Mouse (Mus musculus) hindbrain, embryonic 11.5 days (tissue): ENCODE data around the gene Dst. TPM values are rescaled to one million over a fixed set of nuclear protein-coding genes. Genes with fewer than 3 reads are reported as not detected.

Experiments used
- ATAC-seq: fragments of 200-750 bp; cut with Nextera tagmentation; 2 replicates; pipeline ENCODE4 v1.8.0; 2017; ENCODE audit warnings: mild to moderate bottlenecking, moderate TSS enrichment, moderate library complexity; ENCODE audit not compliant: low FRiP score
- DNase-seq: peaks from one replicate; pipeline ENCODE4 v3.0.0-alpha.2; 2015; ENCODE audit warnings: low spot score
- H3K27ac ChIP-seq: fragments of 300-500 bp; sonication (generic); 2 replicates; pipeline ENCODE4 v1.5.1; 2014; ENCODE audit warnings: mild to moderate bottlenecking, low read depth, low read length
- H3K27me3 ChIP-seq: fragments of 300-500 bp; sonication (generic); 2 replicates; pipeline ENCODE4 v1.6.1; 2014; ENCODE audit warnings: mild to moderate bottlenecking, low read length, moderate library complexity, mixed read lengths; ENCODE audit not compliant: control insufficient read depth, insufficient read depth
- H3K36me3 ChIP-seq: fragments of 300-500 bp; sonication (generic); 2 replicates; pipeline ENCODE4 v1.6.1; 2014; ENCODE audit warnings: mild to moderate bottlenecking, low read length, moderate library complexity, mixed read lengths; ENCODE audit not compliant: control insufficient read depth, insufficient read depth
- H3K4me1 ChIP-seq: fragments of 300-500 bp; sonication (generic); replicated peaks from 2 replicates; pipeline ENCODE4 v1.6.1; 2014; ENCODE audit warnings: low read length, mixed read lengths; ENCODE audit not compliant: control insufficient read depth, insufficient read depth
- H3K4me2 ChIP-seq: fragments of 300-500 bp; sonication (generic); replicated peaks from 2 replicates; pipeline ENCODE4 v1.6.1; 2014; ENCODE audit warnings: mild to moderate bottlenecking, low read depth, low read length
- H3K4me3 ChIP-seq: fragments of 300-500 bp; sonication (generic); 2 replicates; pipeline ENCODE4 v1.5.1; 2014; ENCODE audit warnings: low read depth, low read length
- H3K9ac ChIP-seq: fragments of 300-500 bp; sonication (generic); 2 replicates; pipeline ENCODE4 v1.6.1; 2014; ENCODE audit warnings: low read depth, low read length
- H3K9me3 ChIP-seq: fragments of 300-500 bp; sonication (generic); 2 replicates; pipeline ENCODE4 v1.6.1; 2016; ENCODE audit warnings: low read length; ENCODE audit not compliant: control insufficient read depth
- WGBS: fragments of 180-500 bp; shearing (Covaris S2); extraction: QIAGEN DNeasy Blood & Tissue Kit; methylation state at CpG from one replicate; pipeline ENCODE4 v1.1.7; 2014; 5-methylcytosine and 5-hydroxymethylcytosine counted together
- polyA plus RNA-seq: library from polyadenylated mRNA; unstranded; fragments of >200 nt; fragmentation: Nextera tagmentation; extraction: Ambion mirVana; gene quantifications from 2 replicates; pipeline ENCODE4 v1.2.1, GENCODE M21; 2014

Dst gene
- polyA plus RNA-seq, 1 experiment from 2014 or later = 60.0 TPM

- Histone ChIP-seq H3K4me2 (no peak overlapping the region), H3K27me3 (no peaks in the 10 kb centered on the region), H3K9ac (no peak overlapping the region), H3K9me3 (no peaks in the 10 kb centered on the region), H3K27ac (no peak overlapping the region), H3K4me3 (no peak overlapping the region), H3K4me1 (no peaks in the 10 kb centered on the region), H3K36me3 (peaks cover 3% of the 10 kb centered on the region; the same call in 1 of the 2 replicates)
- DNase-seq (no peak), ATAC-seq (no peak)
- 94% methylated on average over 16 of the region's 16 CpGs for WGBS
Measured at GRCm38 (mm10) chr1:34188721-34189236, 280.8 kb downstream of the Dst start.

DNA sequence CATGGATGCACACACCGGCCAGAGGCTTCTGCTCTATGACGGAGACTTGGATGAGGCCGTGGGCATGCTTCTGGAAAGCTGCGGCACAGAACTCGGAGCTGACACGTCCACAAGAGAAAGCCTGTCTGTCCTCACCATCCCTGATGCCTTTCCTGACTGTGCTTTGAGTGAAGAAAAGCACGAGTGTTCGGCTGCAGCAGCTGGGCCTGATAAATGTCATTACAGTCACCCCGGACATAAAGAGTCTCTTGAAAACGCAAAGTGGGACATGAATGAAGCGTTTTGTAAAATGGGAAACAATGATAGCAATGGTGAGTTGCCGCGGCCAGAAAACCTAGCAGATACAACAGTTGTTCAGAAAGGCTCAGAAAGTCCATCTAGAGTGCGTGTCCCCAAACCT is 281.3 kb downstream of the Dst start:
- no peak overlapping the region for H3K27ac ChIP-seq
- no peaks in the 10 kb centered on the region for H3K27me3 ChIP-seq
- H3K4me3 ChIP-seq = no peak overlapping the region
- H3K9ac ChIP-seq = no peak overlapping the region
- ATAC-seq (no peak), DNase-seq (no peak)
- H3K4me1 ChIP-seq = no peaks in the 10 kb centered on the region
- H3K4me2 ChIP-seq = no peak overlapping the region
- H3K36me3 ChIP-seq = peaks cover 3% of the 10 kb centered on the region; the same call in 1 of the 2 replicates
- 89% methylated on average over 14 of the region's 14 CpGs for WGBS
- no peaks in the 10 kb centered on the region for H3K9me3 ChIP-seq

DNA sequence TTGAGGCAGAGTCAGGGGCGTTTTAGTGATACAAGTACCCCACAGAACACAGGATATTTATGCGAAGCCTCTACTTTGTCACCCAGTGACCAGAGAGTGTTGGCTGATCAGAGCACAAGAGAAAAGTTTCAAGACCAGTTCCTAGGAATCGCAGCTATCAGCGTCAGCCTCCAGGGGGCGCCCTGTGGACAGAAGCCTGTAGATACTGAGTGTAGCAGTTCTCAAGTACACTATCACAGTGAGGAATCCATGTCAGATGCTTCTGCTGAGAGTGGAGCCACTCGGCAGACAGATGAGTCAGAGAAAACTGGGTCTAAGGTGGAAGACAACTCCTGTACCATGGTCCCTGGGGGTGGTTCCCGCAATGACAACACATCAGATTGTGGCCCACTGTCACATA is 281.9 kb downstream of the Dst start:
- H3K4me3 ChIP-seq = no peak overlapping the region
- no peaks in the 10 kb centered on the region for H3K27me3 ChIP-seq
- H3K27ac ChIP-seq = no peak overlapping the region
- no peak overlapping the region for H3K4me2 ChIP-seq
- H3K36me3 ChIP-seq = peaks cover 3% of the 10 kb centered on the region; the same call in 1 of the 2 replicates
- no peaks in the 10 kb centered on the region for H3K9me3 ChIP-seq
- no peak overlapping the region for H3K9ac ChIP-seq
- 69% methylated on average over 7 of the region's 7 CpGs for WGBS
- DNase-seq (peak; percentile 58), ATAC-seq (0 out of 2 replicates have a peak, but pooled peaks have one; percentile 40)
- H3K4me1 ChIP-seq = no peaks in the 10 kb centered on the region

- H3K4me1 ChIP-seq = no peaks in the 10 kb centered on the region
- no peak overlapping the region for H3K4me2 ChIP-seq
- ATAC-seq = no peak
- DNase-seq = no peak
- 93% methylated on average over 17 of the region's 17 CpGs for WGBS
- H3K4me3 ChIP-seq = no peak overlapping the region
- H3K36me3 ChIP-seq = peaks cover 3% of the 10 kb centered on the region; the same call in 1 of the 2 replicates
- no peak overlapping the region for H3K27ac ChIP-seq
- no peak overlapping the region for H3K9ac ChIP-seq
- no peaks in the 10 kb centered on the region for H3K9me3 ChIP-seq
- H3K27me3 ChIP-seq = no peaks in the 10 kb centered on the region
Measured at GRCm38 (mm10) chr1:34192174-34192573, 284.1 kb downstream of the Dst start.

DNA sequence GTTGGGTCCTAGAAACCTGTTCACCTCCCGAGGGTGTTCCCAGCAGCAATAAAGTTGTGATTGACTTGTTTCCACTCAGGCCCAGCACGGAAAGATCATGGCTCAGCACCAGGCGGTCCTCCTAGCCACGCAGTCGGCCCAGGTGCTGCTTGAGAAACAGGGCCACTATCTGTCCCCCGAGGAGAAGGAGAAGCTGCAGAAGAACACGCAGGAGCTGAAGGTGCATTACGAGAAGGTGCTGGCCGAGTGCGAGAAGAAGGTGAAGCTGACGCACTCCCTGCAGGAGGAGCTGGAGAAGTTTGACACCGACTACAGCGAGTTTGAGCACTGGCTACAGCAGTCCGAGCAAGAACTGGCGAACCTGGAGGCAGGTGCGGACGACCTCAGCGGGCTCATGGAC is 292.8 kb downstream of the Dst start:
- Histone ChIP-seq H3K4me2 (no peak overlapping the region), H3K9ac (no peak overlapping the region), H3K36me3 (peaks cover 8% of the 10 kb centered on the region; the same call in 1 of the 2 replicates), H3K27me3 (no peaks in the 10 kb centered on the region), H3K4me3 (no peak overlapping the region), H3K27ac (no peak overlapping the region), H3K4me1 (no peaks in the 10 kb centered on the region), H3K9me3 (no peaks in the 10 kb centered on the region)
- no peak for ATAC-seq
- no peak for DNase-seq
- 92% methylated on average over 18 of the region's 18 CpGs for WGBS

GRCm38 (mm10) chr1:34201483-34201882 is 293.5 kb downstream of the Dst start:
- ATAC-seq (no peak), DNase-seq (peak; percentile 69)
- Histone ChIP-seq H3K4me2 (no peak overlapping the region), H3K9ac (no peak overlapping the region), H3K36me3 (peaks cover 8% of the 10 kb centered on the region; the same call in 1 of the 2 replicates), H3K4me1 (no peaks in the 10 kb centered on the region), H3K4me3 (no peak overlapping the region), H3K9me3 (no peaks in the 10 kb centered on the region), H3K27me3 (no peaks in the 10 kb centered on the region), H3K27ac (no peak overlapping the region)
- WGBS = 48% methylated on average over 4 of the region's 4 CpGs

DNA sequence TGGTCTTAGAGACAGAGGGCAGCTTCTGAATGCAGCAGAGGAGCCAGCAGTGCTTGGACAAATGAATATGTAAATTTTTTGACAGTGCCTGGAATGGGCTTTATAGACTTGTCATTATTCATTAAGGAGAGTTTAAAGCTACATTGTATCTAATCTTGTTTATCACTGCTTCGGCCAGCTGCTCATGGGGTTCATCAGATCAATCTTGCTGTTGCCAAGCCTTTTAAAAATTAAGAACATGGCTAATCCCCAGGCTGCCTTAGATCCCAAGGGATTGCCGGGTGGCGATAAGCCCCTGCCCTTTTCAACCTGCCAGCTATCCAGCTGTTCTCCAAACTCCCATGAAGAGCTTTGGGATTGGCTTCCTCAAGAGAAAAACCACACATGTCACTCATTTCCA is 303.7 kb downstream of the Dst start:
- ATAC-seq (no peak), DNase-seq (no peak)
- no peak overlapping the region for H3K4me2 ChIP-seq
- no peaks in the 10 kb centered on the region for H3K9me3 ChIP-seq
- no peak overlapping the region for H3K9ac ChIP-seq
- WGBS = 55% methylated on average over 3 of the region's 3 CpGs
- H3K27ac ChIP-seq = no peak overlapping the region
- no peaks in the 10 kb centered on the region for H3K4me1 ChIP-seq
- H3K36me3 ChIP-seq = 0 out of 2 replicates have a peak, but pooled peaks cover 5% of the 10 kb centered on the region
- H3K4me3 ChIP-seq = no peak overlapping the region
- H3K27me3 ChIP-seq = no peaks in the 10 kb centered on the region

- 0 out of 2 replicates have a peak, but pooled peaks cover 5% of the 10 kb centered on the region for H3K36me3 ChIP-seq
- no peak overlapping the region for H3K4me3 ChIP-seq
- 44% methylated on average over 2 of the region's 2 CpGs for WGBS
- H3K9ac ChIP-seq = no peak overlapping the region
- no peak for DNase-seq
- H3K27me3 ChIP-seq = no peaks in the 10 kb centered on the region
- ATAC-seq = 0 out of 2 replicates have a peak, but pooled peaks have one; percentile 38
- no peak overlapping the region for H3K27ac ChIP-seq
- H3K9me3 ChIP-seq = no peaks in the 10 kb centered on the region
- H3K4me1 ChIP-seq = no peaks in the 10 kb centered on the region
- H3K4me2 ChIP-seq = no peak overlapping the region
Measured at GRCm38 (mm10) chr1:34216456-34216855, 308.4 kb downstream of the Dst start.

- H3K27me3 ChIP-seq = no peaks in the 10 kb centered on the region
- no peak overlapping the region for H3K9ac ChIP-seq
- no peaks in the 10 kb centered on the region for H3K36me3 ChIP-seq
- H3K4me2 ChIP-seq = no peak overlapping the region
- H3K4me1 ChIP-seq = no peaks in the 10 kb centered on the region
- ATAC-seq (peak; percentile 67; the same call in 1 of the 2 replicates), DNase-seq (peak; percentile 82)
- no peak overlapping the region for H3K4me3 ChIP-seq
- H3K27ac ChIP-seq = no peak overlapping the region
- no peaks in the 10 kb centered on the region for H3K9me3 ChIP-seq
- WGBS = 34% methylated on average over 6 of the region's 6 CpGs
Measured at GRCm38 (mm10) chr1:34218323-34218722, 310.3 kb downstream of the Dst start.
